Mouse (Mus musculus): Measurements from ENCODE around the gene Ccer2.
A peak's percentile ranks its signal among the peaks of the same experiment; 100 is the strongest.

Gene Ccer2

DNA sequence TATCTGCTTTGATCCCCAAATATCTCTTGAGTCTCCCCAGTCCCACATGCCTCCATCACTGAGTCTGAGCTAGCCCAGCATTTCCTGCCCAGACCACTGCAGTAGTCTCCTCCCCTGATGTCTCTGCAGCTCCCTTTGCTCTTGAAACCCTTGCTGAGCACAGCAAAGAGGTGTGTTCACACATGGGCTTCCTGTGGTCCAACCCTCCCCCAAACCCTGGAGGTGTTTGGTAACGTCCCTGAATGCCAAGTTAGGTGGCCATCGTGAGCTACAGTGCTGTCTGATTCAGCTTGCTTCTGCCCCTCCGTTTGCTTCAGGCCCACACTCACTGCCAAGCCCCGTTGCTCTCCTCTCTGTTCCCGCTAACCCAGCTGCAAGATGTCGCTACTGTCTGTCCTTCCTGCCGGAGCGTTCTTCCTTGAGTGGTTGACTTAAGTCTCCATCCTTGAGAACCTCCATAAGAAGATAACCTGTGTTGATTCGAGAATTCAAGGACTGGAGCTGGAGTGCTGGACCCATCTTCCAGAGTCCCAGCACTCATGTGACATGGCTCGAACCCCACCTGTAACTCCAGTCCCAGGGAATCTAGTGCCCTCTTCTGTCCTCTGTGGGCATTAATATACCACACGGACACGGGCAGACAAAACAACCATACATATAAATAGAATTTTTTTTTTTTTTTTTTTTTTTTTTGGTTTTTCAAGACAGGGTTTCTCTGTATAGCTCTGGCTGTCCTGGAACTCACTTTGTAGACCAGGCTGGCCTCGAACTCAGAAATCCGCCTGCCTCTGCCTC is 36.6 kb downstream of the Ccer2 start:
- DNase-seq = peak; percentile 55

DNA sequence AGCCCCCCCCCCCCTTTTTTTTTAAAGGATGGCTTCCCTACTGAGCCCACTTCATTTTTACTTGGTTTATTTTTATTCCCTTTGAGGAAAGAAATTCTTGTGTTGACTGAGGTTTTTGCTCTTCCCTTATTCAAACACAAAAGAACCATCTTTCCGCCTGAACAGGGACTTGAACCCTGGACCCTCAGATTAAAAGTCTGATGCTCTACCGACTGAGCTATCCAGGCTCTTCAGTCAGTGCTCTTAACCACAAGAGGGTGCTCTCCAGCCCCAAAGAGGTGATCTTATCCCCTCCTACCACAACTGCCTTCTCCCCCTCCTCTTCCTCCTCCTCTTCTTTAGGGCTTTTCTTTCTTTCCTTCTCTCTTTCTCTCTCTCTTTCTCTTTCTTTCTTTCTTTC is 37.9 kb downstream of the Ccer2 start:
- peak; percentile 68 for DNase-seq

GRCm38 (mm10) chr7:28794496-28794895 is 38.5 kb downstream of the Ccer2 start:
- no peak for DNase-seq

DNA sequence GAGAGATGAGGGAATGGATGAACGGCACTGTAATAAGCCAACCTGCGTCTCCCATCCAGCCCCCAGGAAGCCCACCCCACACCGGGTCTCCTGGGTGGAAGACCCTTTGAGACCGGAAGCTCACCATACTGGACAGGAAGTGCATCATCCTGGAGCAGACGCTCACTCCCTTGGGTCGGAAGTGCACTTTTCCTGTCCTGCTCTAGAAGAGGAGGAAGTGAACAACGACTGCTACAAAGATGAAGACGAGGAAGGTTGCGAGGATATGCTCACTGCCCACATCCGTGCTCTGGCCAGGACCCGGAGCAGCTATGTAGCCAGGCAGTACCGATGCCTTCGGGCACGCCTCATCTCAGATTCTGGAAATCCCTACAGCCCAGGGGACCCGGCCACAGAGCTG is 39.9 kb downstream of the Ccer2 start:
- no peak for DNase-seq

- peak; percentile 80 for DNase-seq
Observed at GRCm38 (mm10) chr7:28796562-28796975, 40.6 kb downstream of the Ccer2 start.

- DNase-seq = peak; percentile 28
Observed at GRCm38 (mm10) chr7:28799994-28800393, 44.0 kb downstream of the Ccer2 start.

DNA sequence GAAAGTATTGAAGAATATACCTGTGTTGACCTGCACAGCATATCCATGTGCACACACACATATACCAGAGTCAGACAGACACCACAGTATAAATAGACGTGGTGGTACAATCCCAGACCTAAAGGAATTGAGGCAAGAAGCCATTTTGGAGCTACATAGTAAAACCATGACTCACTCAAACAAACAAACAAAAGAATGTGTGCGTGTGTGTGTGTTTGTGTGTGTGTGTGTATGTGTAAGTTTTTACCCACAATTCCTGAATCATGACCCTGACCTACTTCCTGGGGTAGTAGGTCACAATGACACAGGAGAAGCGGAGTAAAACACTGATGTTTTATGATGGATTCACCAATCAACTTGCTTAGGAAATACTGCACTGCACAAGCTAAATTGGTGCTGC is 45.5 kb downstream of the Ccer2 start:
- DNase-seq = no peak

- no peak for DNase-seq
Observed at GRCm38 (mm10) chr7:28801901-28802670, 46.1 kb downstream of the Ccer2 start.

GRCm38 (mm10) chr7:28802846-28803588 is 47.0 kb downstream of the Ccer2 start:
- DNase-seq = no peak

DNA sequence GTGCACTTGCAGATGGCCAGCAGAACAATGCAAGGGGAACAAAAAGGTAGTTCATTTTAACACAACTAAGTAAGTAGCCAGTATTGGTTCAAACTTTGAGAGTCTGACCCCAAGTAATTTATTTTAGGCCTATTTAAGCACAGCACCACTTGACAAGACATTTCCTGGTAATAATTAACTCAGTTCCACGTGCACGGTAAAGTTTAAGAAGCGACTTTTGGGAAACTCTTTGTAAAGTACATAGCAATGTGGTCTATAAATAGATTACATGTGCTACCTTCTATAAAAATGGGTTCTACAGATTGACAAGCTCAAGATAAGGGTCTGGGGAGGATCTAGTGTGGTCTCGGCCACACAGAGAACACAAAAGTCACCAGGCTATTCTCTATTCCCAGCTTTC is 47.8 kb downstream of the Ccer2 start:
- DNase-seq = no peak

DNA sequence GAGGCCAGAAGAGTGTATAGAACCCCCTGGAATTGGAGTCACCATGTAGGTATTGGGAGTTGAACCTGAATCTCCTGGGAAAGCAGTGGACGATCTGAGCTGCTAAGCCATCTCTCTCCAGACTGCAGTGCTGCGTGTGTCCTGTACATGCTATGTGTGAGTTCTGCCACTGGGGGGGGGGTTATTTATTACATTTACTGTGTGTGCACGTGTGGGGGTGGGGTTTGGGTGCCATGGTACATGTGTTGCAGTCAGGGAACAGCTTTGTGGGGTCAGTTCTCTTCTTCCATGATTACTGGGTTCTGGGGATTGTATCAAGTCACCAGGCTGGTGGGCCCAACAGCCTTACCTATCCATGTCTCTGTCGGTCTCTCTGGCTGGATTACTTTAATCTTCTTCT is 50.9 kb downstream of the Ccer2 start:
- DNase-seq = no peak

DNA sequence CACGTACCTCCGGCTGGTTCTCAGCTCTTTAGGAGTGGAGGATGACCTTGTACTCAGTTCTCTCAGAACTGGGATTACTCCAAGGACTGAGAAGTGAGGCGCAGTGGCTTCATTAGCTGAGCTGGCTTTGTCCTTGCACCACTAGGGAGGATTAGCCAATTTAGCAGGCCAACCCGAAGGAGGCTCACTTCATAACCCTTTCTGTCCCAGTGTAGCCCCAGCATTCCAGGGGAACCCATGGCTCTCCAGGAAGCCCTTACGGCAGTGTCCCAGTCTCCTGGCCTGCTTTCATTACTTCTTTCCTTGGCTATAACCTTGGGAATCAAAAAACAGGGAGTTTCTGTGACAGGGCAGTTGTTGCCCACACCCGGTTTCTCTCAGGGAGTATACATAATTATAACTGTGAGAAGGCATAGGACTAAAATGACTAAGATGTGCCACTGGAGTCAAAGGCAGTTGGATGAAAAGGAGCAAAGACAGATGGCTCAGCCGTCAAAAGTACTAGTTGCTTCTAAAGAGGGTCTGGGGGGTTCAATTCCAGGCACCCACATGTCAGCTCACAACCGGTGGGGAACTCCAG is 51.8 kb downstream of the Ccer2 start:
- no peak for DNase-seq

DNA sequence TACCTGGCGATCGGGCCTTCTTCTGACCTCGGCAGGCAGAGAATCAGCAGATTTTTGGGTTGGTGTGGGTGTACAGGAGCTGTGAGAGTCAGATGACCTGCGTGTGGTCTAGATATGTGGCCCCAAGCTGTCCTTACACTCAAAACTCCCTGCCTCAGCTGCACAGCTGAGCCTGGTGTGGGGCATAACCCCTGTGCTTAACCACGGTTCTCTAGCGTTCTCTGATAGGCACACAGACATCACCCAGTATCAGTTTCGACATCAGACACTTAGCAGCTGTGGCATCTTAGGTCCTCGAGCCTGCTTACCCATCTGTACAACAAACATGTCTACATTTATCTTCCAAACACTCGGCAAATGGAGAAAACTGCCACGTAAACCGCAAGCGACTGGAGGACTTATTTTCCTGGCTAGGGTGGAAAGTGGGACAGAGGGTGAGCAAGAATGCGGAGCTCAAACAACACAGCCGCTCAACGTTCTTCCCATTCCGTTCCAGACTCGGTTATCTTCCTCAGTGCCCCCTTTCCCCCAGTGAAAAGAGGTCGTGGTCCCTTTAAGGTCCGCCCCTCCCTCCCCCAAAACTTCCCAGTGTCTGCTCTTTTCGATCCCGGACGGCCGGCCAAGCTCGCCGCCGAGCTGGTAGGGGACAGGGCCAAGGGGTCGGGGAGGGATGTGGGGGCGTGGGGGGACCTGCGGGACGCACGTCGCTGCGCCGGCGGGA is 52.4 kb downstream of the Ccer2 start, which contains the start of gene Hnrnpl:
TSS of gene Hnrnpl (plus strand) at position 321 of the 721 bp plus-strand sequence.
- DNase-seq = peak; percentile 69
